ENCODE assay signal across 32 mouse cellular contexts in genomic region chr7:79369416-79369815, GRCm38 (mm10). TPM values are rescaled to one million over a fixed set of nuclear protein-coding genes. Genes with fewer than 3 reads are reported as not detected.
"Had no signal": no experiment of that assay in that cellular context is flagged by ENCODE, and none has a peak within 500 bp of the region (broad histone marks: within the 10 kb centered on the region; RNA-seq: fewer than 3 reads in every experiment).

No protein-coding gene starts in this region.

- ATAC-seq: hindbrain, embryonic 16.5 days; inflammation-experienced regulatory T-cells, adult 6 months; intestine, embryonic 15.5 days; liver, postnatal 0 days had no signal

- H3K9ac ChIP-seq: heart, embryonic 13.5 days; heart, embryonic 15.5 days; hindbrain, embryonic 12.5 days; hindbrain, embryonic 14.5 days; intestine, embryonic 15.5 days; kidney, embryonic 15.5 days; limb, embryonic 12.5 days; liver, embryonic 13.5 days; liver, embryonic 15.5 days; liver, postnatal 0 days had no signal

- H3K4me3 ChIP-seq: heart, adult 2 months; heart, embryonic 13.5 days; heart, embryonic 15.5 days; hindbrain, embryonic 10.5 days; hindbrain, embryonic 12.5 days; intestine, embryonic 15.5 days; kidney, embryonic 15.5 days; layer of hippocampus, adult 2 months; limb, embryonic 12.5 days; liver, embryonic 13.5 days; liver, embryonic 15.5 days had no signal

- H3K4me1 ChIP-seq: heart, embryonic 13.5 days; heart, embryonic 15.5 days; hindbrain, embryonic 10.5 days; hindbrain, embryonic 12.5 days; intestine, embryonic 15.5 days; kidney, embryonic 15.5 days; liver, embryonic 13.5 days had no signal

- H3K27ac ChIP-seq: heart, adult 2 months; heart, embryonic 13.5 days; heart, embryonic 15.5 days; hindbrain, embryonic 10.5 days; hindbrain, embryonic 12.5 days; hindbrain, embryonic 14.5 days; intestine, embryonic 15.5 days; kidney, embryonic 15.5 days; kidney, postnatal 0 days; layer of hippocampus, adult 2 months; limb, embryonic 12.5 days; liver, embryonic 13.5 days; liver, embryonic 15.5 days had no signal

- H3K27me3 ChIP-seq: hindbrain, embryonic 12.5 days; intestine, embryonic 15.5 days; kidney, embryonic 15.5 days; limb, embryonic 12.5 days; liver, embryonic 13.5 days had no signal

- H3K36me3 ChIP-seq: heart, embryonic 13.5 days; heart, embryonic 15.5 days; intestine, embryonic 15.5 days; kidney, embryonic 15.5 days; limb, embryonic 12.5 days had no signal

- DNase-seq: gastrocnemius, postnatal 14 days; gastrocnemius, postnatal 36 days; heart, adult 11 months; heart, adult 2 months; heart, postnatal 14 days; heart, postnatal 4 days; kidney, adult 11 months; kidney, adult 2 months; kidney, adult 9 months; kidney, postnatal 25 days; kidney, postnatal 4 days; liver; liver, embryonic 13.5 days; liver, postnatal 0 days had no signal

- H3K9me3 ChIP-seq: heart, embryonic 13.5 days; heart, embryonic 15.5 days; hindbrain, embryonic 10.5 days; hindbrain, embryonic 12.5 days; intestine, embryonic 15.5 days; kidney, embryonic 15.5 days; limb, embryonic 12.5 days; liver, embryonic 13.5 days; liver, embryonic 15.5 days had no signal

- H3K4me2 ChIP-seq: heart, embryonic 11.5 days; heart, embryonic 13.5 days; heart, embryonic 15.5 days; hindbrain, embryonic 12.5 days; hindbrain, embryonic 14.5 days; intestine, embryonic 15.5 days; kidney, embryonic 15.5 days; limb, embryonic 12.5 days; liver, embryonic 11.5 days; liver, embryonic 13.5 days; liver, embryonic 15.5 days had no signal

RNA-seq across cellular contexts. Expression of gene Rlbp1, which starts 17.4 kb away (rescaled TPM):
- total RNA-seq: gastrocnemius, adult 18-20 months; gastrocnemius, adult 8-10 months; gastrocnemius, postnatal 14 days; gastrocnemius, postnatal 36 days; heart, adult 2 months; heart, postnatal 14 days; heart, postnatal 4 days had no signal
- polyA plus RNA-seq: heart, adult 2 months; heart, embryonic 13.5 days; heart, embryonic 15.5 days; heart, postnatal 0 days; inflammation-experienced regulatory T-cells, adult 6 months had no signal

RNA-seq across cellular contexts. Expression of gene Fanci, which starts 22.3 kb away (rescaled TPM):
- total RNA-seq: gastrocnemius, adult 18-20 months; gastrocnemius, adult 8-10 months had no signal
